In genomic region chr2:32246741-32247140, GRCm38 (mm10) we compare ENCODE assay signal across 15 mouse cellular contexts.
"Had no signal": no experiment of that assay in that cellular context is flagged by ENCODE, and none has a peak within 500 bp of the region (broad histone marks: within the 10 kb centered on the region; RNA-seq: fewer than 3 reads in every experiment).

No protein-coding gene starts in this region.

- DNase-seq: kidney, postnatal 14 days; left cerebral cortex, postnatal 4 days; lung, adult 18-20 months; lung, postnatal 10 days; lung, postnatal 4 days; midbrain, embryonic 14.5 days; right cerebral cortex, adult 18-20 months; right cerebral cortex, postnatal 25 days; thymus, adult 18-20 months; thymus, postnatal 14 days had no signal

- H3K4me3 ChIP-seq: limb, embryonic 13.5 days; midbrain, embryonic 10.5 days; myocyte; neural tube, embryonic 15.5 days had no signal

- H3K27me3 ChIP-seq: limb, embryonic 13.5 days; neural tube, embryonic 15.5 days had no signal

- H3K4me2 ChIP-seq: limb, embryonic 13.5 days; neural tube, embryonic 15.5 days had no signal

- H3K4me1 ChIP-seq: limb, embryonic 13.5 days; midbrain, embryonic 10.5 days; neural tube, embryonic 15.5 days had no signal

- H3K9ac ChIP-seq: limb, embryonic 13.5 days; liver, embryonic 14.5 days; neural tube, embryonic 15.5 days had no signal

- H3K27ac ChIP-seq: limb, embryonic 13.5 days; liver, embryonic 14.5 days; midbrain, embryonic 10.5 days; neural tube, embryonic 15.5 days had no signal

- H3K9me3 ChIP-seq: limb, embryonic 13.5 days; midbrain, embryonic 10.5 days; neural tube, embryonic 15.5 days had no signal
